Mouse (Mus musculus): ENCODE results near the gene Rpn2. TPM values are rescaled to one million over a fixed set of nuclear protein-coding genes. Genes with fewer than 3 reads are reported as not detected.
A peak's percentile ranks its signal among the peaks of the same experiment; 100 is the strongest.

Rpn2 gene
- polyA plus RNA-seq, 1 experiment from 2014 or later, result 341 TPM

GRCm38 (mm10) chr2:157338663-157339062, 59.8 kb downstream of the Rpn2 start:
- no peaks in the 10 kb centered on the region for H3K27me3 ChIP-seq (ENCODE audit: control insufficient read depth, insufficient read depth, low read length)
- H3K36me3 ChIP-seq (ENCODE audit: control insufficient read depth, insufficient read depth, low read length), result no peaks in the 10 kb centered on the region
- H3K9me3 ChIP-seq (replicated peaks; ENCODE audit: control insufficient read depth, low read length), result no peaks in the 10 kb centered on the region
- H3K4me1 ChIP-seq (ENCODE audit: control insufficient read depth, insufficient read depth, low read length), result 0 out of 2 replicates have a peak, but pooled peaks cover 14% of the 10 kb centered on the region
- 43% methylated on average over 5 of the region's 5 CpGs for WGBS
- no peak overlapping the region for H3K9ac ChIP-seq (ENCODE audit: low read length)
- no peak overlapping the region for H3K4me3 ChIP-seq (replicated peaks; ENCODE audit: low read length)
- H3K4me2 ChIP-seq (ENCODE audit: low read depth, low read length), result no peak overlapping the region
- no peak for ATAC-seq (ENCODE audit: insufficient read depth, low FRiP score)
- H3K27ac ChIP-seq (ENCODE audit: low read length), result no peak overlapping the region

GRCm38 (mm10) chr2:157339532-157339931, 60.7 kb downstream of the Rpn2 start:
- Histone ChIP-seq H3K27me3 (ENCODE audit: control insufficient read depth, insufficient read depth, low read length) (no peaks in the 10 kb centered on the region), H3K9ac (ENCODE audit: low read length) (no peak overlapping the region; the same call in 1 of the 2 replicates), H3K9me3 (replicated peaks; ENCODE audit: control insufficient read depth, low read length) (no peaks in the 10 kb centered on the region), H3K4me2 (ENCODE audit: low read depth, low read length) (no peak overlapping the region), H3K36me3 (ENCODE audit: control insufficient read depth, insufficient read depth, low read length) (no peaks in the 10 kb centered on the region), H3K27ac (ENCODE audit: low read length) (peak overlapping the region; percentile 17; the same call in 1 of the 2 replicates), H3K4me1 (ENCODE audit: control insufficient read depth, insufficient read depth, low read length) (0 out of 2 replicates have a peak, but pooled peaks cover 14% of the 10 kb centered on the region), H3K4me3 (replicated peaks; ENCODE audit: low read length) (no peak overlapping the region)
- WGBS, result 71% methylated on average over 7 of the region's 7 CpGs
- no peak for ATAC-seq (ENCODE audit: insufficient read depth, low FRiP score)

GRCm38 (mm10) chr2:157340221-157340741, 61.5 kb downstream of the Rpn2 start:
- no peaks in the 10 kb centered on the region for H3K27me3 ChIP-seq (ENCODE audit: control insufficient read depth, insufficient read depth, low read length)
- 35% methylated on average over 7 of the region's 7 CpGs for WGBS
- H3K27ac ChIP-seq (ENCODE audit: low read length), result peak overlapping the region; percentile 17; the same call in 1 of the 2 replicates
- H3K9me3 ChIP-seq (replicated peaks; ENCODE audit: control insufficient read depth, low read length), result no peaks in the 10 kb centered on the region
- H3K4me3 ChIP-seq (replicated peaks; ENCODE audit: low read length), result no peak overlapping the region
- peak; percentile 42; the same call in 1 of the 2 replicates for ATAC-seq (ENCODE audit: insufficient read depth, low FRiP score)
- no peak overlapping the region for H3K4me2 ChIP-seq (ENCODE audit: low read depth, low read length)
- H3K9ac ChIP-seq (ENCODE audit: low read length), result 0 out of 2 replicates have a peak overlapping the region, but pooled peaks have one; percentile 23
- 0 out of 2 replicates have a peak, but pooled peaks cover 14% of the 10 kb centered on the region for H3K4me1 ChIP-seq (ENCODE audit: control insufficient read depth, insufficient read depth, low read length)
- H3K36me3 ChIP-seq (ENCODE audit: control insufficient read depth, insufficient read depth, low read length), result no peaks in the 10 kb centered on the region

- 0 out of 2 replicates have a peak, but pooled peaks have one; percentile 3 for ATAC-seq (ENCODE audit: insufficient read depth, low FRiP score)
- H3K4me1 ChIP-seq (ENCODE audit: control insufficient read depth, insufficient read depth, low read length), result 0 out of 2 replicates have a peak, but pooled peaks cover 14% of the 10 kb centered on the region
- 0 out of 2 replicates have a peak overlapping the region, but pooled peaks have one; percentile 25 for H3K9ac ChIP-seq (ENCODE audit: low read length)
- no peaks in the 10 kb centered on the region for H3K9me3 ChIP-seq (replicated peaks; ENCODE audit: control insufficient read depth, low read length)
- no peaks in the 10 kb centered on the region for H3K36me3 ChIP-seq (ENCODE audit: control insufficient read depth, insufficient read depth, low read length)
- no peak overlapping the region for H3K27ac ChIP-seq (ENCODE audit: low read length)
- H3K4me2 ChIP-seq (ENCODE audit: low read depth, low read length), result no peak overlapping the region
- whole genome bisulfite sequencing, result 43% methylated on average over 11 of the region's 11 CpGs
- no peaks in the 10 kb centered on the region for H3K27me3 ChIP-seq (ENCODE audit: control insufficient read depth, insufficient read depth, low read length)
- H3K4me3 ChIP-seq (replicated peaks; ENCODE audit: low read length), result no peak overlapping the region
Measured at GRCm38 (mm10) chr2:157341554-157342270, 62.9 kb downstream of the Rpn2 start.

- Histone ChIP-seq H3K4me3 (replicated peaks; ENCODE audit: low read length) (no peak overlapping the region), H3K27me3 (ENCODE audit: control insufficient read depth, insufficient read depth, low read length) (no peaks in the 10 kb centered on the region), H3K4me2 (ENCODE audit: low read depth, low read length) (no peak overlapping the region), H3K36me3 (ENCODE audit: control insufficient read depth, insufficient read depth, low read length) (no peaks in the 10 kb centered on the region), H3K27ac (ENCODE audit: low read length) (no peak overlapping the region), H3K4me1 (ENCODE audit: control insufficient read depth, insufficient read depth, low read length) (0 out of 2 replicates have a peak, but pooled peaks cover 14% of the 10 kb centered on the region), H3K9me3 (replicated peaks; ENCODE audit: control insufficient read depth, low read length) (no peaks in the 10 kb centered on the region), H3K9ac (ENCODE audit: low read length) (peak overlapping the region; percentile 25; the same call in 1 of the 2 replicates)
- WGBS, result 58% methylated on average over 5 of the region's 5 CpGs
- ATAC-seq (ENCODE audit: insufficient read depth, low FRiP score), result no peak
Measured at GRCm38 (mm10) chr2:157342328-157342926, 63.6 kb downstream of the Rpn2 start.

- no peak overlapping the region for H3K9ac ChIP-seq (ENCODE audit: low read length)
- no peak overlapping the region for H3K4me3 ChIP-seq (replicated peaks; ENCODE audit: low read length)
- no peaks in the 10 kb centered on the region for H3K27me3 ChIP-seq (ENCODE audit: control insufficient read depth, insufficient read depth, low read length)
- ATAC-seq (ENCODE audit: insufficient read depth, low FRiP score), result 0 out of 2 replicates have a peak, but pooled peaks have one; percentile 14
- H3K4me2 ChIP-seq (ENCODE audit: low read depth, low read length), result no peak overlapping the region
- H3K36me3 ChIP-seq (ENCODE audit: control insufficient read depth, insufficient read depth, low read length), result no peaks in the 10 kb centered on the region
- no peaks in the 10 kb centered on the region for H3K9me3 ChIP-seq (replicated peaks; ENCODE audit: control insufficient read depth, low read length)
- peaks cover 16% of the 10 kb centered on the region for H3K4me1 ChIP-seq (ENCODE audit: control insufficient read depth, insufficient read depth, low read length)
- H3K27ac ChIP-seq (ENCODE audit: low read length), result no peak overlapping the region
- WGBS, result 57% methylated on average over 6 of the region's 6 CpGs
Measured at GRCm38 (mm10) chr2:157343337-157343736, 64.5 kb downstream of the Rpn2 start.

- Histone ChIP-seq H3K4me1 (ENCODE audit: control insufficient read depth, insufficient read depth, low read length) (peaks cover 17% of the 10 kb centered on the region), H3K36me3 (ENCODE audit: control insufficient read depth, insufficient read depth, low read length) (no peaks in the 10 kb centered on the region), H3K4me2 (ENCODE audit: low read depth, low read length) (no peak within 1 kb of the TSS), H3K27me3 (ENCODE audit: control insufficient read depth, insufficient read depth, low read length) (no peaks in the 10 kb centered on the region), H3K4me3 (replicated peaks; ENCODE audit: low read length) (no peak within 1 kb of the TSS), H3K27ac (ENCODE audit: low read length) (peak within 1 kb of the TSS; percentile 94), H3K9me3 (replicated peaks; ENCODE audit: control insufficient read depth, low read length) (no peaks in the 10 kb centered on the region), H3K9ac (ENCODE audit: low read length) (peak within 1 kb of the TSS; percentile 61)
- ATAC-seq (ENCODE audit: insufficient read depth, low FRiP score), result peak; percentile 85
- WGBS, result 67% methylated on average over 26 of the region's 26 CpGs
Measured at GRCm38 (mm10) chr2:157347361-157348159, 68.7 kb downstream of the Rpn2 start, which contains the start of gene Ghrh. TSS of gene Ghrh (minus strand) at chr2:157347506.

GRCm38 (mm10) chr2:157349121-157349778, 70.4 kb downstream of the Rpn2 start:
- ATAC-seq (ENCODE audit: insufficient read depth, low FRiP score), result no peak
- 58% methylated on average over 12 of the region's 12 CpGs for WGBS
- Histone ChIP-seq H3K4me2 (ENCODE audit: low read depth, low read length) (no peak overlapping the region), H3K4me1 (ENCODE audit: control insufficient read depth, insufficient read depth, low read length) (peaks cover 12% of the 10 kb centered on the region), H3K27ac (ENCODE audit: low read length) (peak overlapping the region; percentile 54), H3K36me3 (ENCODE audit: control insufficient read depth, insufficient read depth, low read length) (no peaks in the 10 kb centered on the region), H3K9me3 (replicated peaks; ENCODE audit: control insufficient read depth, low read length) (no peaks in the 10 kb centered on the region), H3K27me3 (ENCODE audit: control insufficient read depth, insufficient read depth, low read length) (no peaks in the 10 kb centered on the region), H3K9ac (ENCODE audit: low read length) (peak overlapping the region; percentile 3; the same call in 1 of the 2 replicates), H3K4me3 (replicated peaks; ENCODE audit: low read length) (no peak overlapping the region)
